Mouse (Mus musculus): ENCODE data around the gene Cav3. TPM values are rescaled to one million over a fixed set of nuclear protein-coding genes. Genes with fewer than 3 reads are reported as not detected.

Gene Cav3
- polyA plus RNA-seq, 1 experiment from 2014 or later, result 0.51 TPM

DNA sequence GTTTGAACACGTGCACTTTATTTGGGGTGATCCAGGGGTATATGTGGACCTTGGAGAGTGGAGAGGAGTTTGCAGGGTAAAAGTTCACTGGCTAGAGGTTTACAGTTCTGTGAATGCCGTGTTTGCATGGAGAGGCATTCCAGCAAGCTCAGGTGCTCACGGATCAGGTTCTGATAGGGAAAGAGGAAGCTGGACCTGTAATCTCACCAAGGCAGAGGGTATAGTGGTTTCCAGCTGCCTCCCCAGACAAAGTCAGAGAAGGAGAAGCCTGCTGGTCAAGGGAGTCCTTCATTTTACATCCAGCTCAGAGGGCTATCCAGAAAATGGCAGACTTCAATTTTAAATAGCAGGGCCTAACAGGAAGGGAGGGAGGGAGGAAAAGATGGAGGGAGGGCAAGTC is 58.7 kb downstream of the Cav3 start:
- Histone ChIP-seq H3K9me3 (ENCODE audit: control insufficient read depth, low read length) (no peaks in the 10 kb centered on the region), H3K36me3 (ENCODE audit: control insufficient read depth, insufficient read depth, low read length) (no peaks in the 10 kb centered on the region), H3K27me3 (replicated peaks; ENCODE audit: control insufficient read depth, insufficient read depth, low read length) (no peaks in the 10 kb centered on the region), H3K4me3 (ENCODE audit: low read depth, low read length) (no peak overlapping the region), H3K4me2 (ENCODE audit: low read length) (no peak overlapping the region), H3K9ac (ENCODE audit: low read length) (no peak overlapping the region), H3K4me1 (replicated peaks; ENCODE audit: control insufficient read depth, insufficient read depth, low read length) (no peaks in the 10 kb centered on the region), H3K27ac (ENCODE audit: low read depth) (no peak overlapping the region)
- DNase-seq (ENCODE audit: low spot score) (no peak), ATAC-seq (replicated peaks; ENCODE audit: low FRiP score, low TSS enrichment, low read depth) (no peak)
- WGBS, result 79% methylated on average over 3 of the region's 3 CpGs

Other genes with a start within 250 kb of the Cav3 start
- 17.9 and 18.0 TPM in 2 replicates for gene Lmcd1, start 185.7 kb upstream of the Cav3 start, polyA plus RNA-seq (2014; fragmentation: Nextera tagmentation; extraction: Ambion mirVana)
- 3.4 and 4.9 TPM in 2 replicates for gene Ssu2, start 71.5 kb upstream of the Cav3 start, polyA plus RNA-seq (2014; fragmentation: Nextera tagmentation; extraction: Ambion mirVana)
- 0.24 and 0.39 TPM in 2 replicates for gene Oxtr, start 30.4 kb downstream of the Cav3 start, polyA plus RNA-seq (2014; fragmentation: Nextera tagmentation; extraction: Ambion mirVana)
- gene Rad18, start 237.2 kb downstream of the Cav3 start, polyA plus RNA-seq (2014; fragmentation: Nextera tagmentation; extraction: Ambion mirVana), result 36.4 and 36.9 TPM in 2 replicates

Measured in intestine, embryonic 14.5 days (tissue).